Mouse (Mus musculus): ENCODE data around the gene Foxk1.

Gene Foxk1

DNA sequence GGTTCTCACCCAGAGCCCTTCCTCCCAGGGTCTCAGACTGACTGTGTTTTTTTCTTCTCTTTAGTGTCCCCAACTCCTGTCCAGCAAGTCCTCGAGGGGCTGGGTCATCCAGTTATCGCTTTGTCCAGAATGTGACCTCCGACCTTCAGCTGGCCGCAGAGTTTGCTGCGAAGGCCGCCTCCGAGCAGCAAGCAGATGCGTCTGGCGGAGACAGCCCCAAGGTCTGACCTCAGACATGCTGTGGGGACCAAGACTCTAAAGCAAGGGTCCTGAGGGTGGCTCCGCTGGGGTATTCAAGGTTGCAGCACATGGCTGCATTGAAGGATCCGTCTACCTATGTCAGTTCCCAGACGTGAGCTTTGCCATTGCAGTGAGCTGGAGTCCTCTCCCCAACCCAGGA lies 47.3 kb downstream of the Foxk1 start:
- no peak for DNase-seq

DNA sequence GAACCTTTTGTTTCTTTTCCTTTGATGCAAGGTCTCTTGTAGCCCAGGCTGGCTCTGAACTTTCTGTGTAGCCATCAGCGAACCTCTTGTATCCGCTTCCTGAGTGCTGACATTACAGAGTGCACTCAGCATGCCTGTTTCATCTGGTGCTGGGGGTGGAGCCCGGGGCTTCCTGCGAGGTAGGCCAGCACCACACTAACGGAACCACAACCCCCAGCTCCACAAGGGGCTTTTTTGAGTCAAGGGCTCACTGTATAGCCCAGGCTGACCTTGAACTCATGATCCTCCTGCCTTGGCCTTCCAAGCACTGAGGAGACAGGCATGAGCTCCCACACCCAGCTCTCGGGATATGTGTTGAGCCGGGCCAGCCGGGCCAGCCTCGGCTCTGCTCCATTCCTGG lies 49.5 kb downstream of the Foxk1 start:
- DNase-seq, result no peak

DNA sequence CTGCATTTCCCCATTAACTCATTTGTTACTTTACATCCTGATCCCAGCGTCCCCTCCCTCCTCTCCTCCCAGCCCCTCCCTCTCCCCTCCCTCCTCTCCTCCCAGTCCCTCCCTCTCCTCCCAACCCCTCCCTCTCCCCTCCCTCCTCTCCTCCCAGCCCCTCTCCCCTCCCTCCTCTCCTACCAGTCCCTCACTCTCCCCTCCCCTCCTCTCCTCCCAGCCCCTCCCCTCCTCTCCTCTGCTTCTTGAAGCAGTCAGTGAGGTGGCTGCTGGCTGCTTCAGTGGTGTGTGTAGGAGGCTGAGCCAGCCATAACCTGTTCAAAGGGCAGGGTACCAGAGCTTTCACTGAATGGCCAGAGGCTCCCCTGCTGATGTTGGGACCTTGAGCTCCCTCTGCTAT lies 50.5 kb downstream of the Foxk1 start:
- DNase-seq, result no peak

DNA sequence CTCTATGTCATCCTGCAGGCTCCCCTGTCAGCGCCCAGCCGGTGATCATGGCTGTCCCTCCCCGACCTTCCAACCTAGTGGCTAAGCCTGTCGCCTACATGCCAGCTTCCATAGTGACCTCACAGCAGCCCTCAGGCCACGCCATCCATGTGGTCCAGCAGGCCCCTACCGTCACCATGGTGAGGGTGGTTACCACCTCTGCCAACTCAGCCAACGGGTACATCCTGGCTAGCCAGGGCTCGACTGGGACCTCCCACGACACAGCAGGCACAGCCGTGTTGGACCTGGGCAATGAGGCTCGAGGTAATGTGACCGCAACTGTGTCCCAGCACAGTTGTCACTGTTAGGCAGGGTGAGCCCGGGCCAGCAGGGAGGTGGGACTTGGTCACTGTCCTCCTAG lies 52.4 kb downstream of the Foxk1 start:
- no peak for DNase-seq

DNA sequence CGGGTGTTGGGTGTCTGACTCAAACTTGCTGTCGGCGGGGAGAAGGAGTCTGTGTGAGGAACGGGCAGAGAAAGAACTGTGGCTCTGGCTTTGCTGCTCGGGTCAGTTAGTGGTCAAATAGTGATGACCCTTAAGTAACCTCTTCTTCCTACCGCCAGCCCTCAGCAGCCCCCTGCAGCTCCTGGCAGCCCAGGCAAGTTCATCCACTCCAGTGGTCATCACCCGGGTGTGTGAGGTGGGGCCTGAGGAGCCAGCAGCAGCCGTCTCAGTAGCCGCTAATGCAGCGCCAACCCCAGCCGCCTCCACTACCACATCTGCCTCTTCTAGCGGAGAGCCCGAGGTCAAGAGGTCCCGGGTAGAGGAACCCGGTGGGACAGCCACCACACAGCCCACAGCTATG lies 55.0 kb downstream of the Foxk1 start:
- no peak for DNase-seq

DNA sequence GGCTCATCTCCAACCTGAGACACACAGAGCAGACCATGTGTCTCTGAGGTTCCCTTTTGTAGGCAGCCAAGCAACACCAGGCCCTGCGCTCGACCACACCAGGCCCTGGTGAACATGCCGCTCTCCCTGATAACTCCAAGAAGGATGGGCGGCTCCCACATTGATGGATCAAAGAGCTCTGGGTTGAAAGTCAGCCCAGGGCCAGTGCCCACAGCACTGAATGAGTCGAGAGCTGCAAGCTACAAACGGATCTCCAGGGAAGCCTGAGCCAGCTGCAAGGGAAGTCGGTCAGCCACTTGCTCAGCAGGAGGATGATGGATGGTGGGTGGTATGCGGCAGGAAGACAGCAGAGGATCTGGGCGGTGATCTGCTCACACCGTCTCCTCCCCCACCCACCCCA lies 56.0 kb downstream of the Foxk1 start:
- no peak for DNase-seq

DNA sequence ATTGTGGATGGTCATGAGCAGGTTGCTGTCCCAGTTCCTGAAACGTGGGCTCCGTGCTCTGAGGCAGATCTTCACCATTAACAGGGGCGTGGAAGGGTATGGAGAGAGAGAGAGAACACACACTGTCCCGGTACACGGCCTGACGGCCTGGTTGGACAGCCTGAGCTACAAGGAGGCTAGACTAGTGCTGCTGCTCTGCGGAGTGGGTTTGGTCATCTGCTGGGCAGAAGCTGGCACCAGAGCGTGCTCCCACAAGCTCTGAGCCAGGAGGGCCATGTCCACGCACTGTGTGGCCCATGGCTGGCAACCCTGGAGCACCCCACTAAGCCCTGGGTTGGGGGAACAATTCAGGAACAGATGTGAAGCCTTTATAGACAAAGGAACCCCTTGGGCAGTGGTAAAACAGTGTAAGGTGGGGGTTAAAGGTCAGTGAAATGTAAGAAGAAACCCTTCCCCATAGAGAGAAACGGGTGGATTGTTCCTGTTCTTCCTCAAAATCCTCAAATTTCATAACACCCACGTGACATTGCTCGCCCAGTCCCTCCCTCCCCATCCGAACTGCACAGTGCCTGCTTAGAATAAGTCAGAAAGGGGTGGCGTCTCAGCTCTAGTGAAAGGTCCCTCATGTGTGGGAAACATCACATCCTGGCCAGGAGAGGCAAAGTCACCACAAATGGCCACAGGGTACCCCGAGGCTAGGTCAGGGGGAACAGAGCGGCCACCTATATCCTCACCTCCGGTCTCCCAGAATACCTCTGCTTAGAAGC lies 57.7 kb downstream of the Foxk1 start:
- no peak for DNase-seq

DNA sequence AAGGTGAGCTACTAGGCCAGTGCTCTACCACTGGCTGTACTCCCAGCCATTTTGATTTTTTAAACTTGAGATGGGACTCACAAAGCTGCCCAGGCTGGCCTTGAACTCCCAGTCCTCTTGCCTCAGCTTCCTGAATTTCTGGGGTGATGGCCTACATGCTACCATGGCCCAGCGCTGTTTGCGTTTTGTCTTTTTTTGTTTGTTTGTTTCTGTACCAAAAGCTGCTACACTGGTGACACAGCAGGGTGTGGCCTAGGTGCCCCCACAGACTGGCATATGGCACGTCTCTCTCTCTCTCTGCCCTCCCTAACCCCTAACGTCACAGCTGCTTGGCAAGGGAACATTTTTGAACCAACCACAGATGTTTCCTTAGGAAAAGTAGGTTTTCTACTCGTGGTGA lies 58.5 kb downstream of the Foxk1 start:
- DNase-seq, result no peak

DNA sequence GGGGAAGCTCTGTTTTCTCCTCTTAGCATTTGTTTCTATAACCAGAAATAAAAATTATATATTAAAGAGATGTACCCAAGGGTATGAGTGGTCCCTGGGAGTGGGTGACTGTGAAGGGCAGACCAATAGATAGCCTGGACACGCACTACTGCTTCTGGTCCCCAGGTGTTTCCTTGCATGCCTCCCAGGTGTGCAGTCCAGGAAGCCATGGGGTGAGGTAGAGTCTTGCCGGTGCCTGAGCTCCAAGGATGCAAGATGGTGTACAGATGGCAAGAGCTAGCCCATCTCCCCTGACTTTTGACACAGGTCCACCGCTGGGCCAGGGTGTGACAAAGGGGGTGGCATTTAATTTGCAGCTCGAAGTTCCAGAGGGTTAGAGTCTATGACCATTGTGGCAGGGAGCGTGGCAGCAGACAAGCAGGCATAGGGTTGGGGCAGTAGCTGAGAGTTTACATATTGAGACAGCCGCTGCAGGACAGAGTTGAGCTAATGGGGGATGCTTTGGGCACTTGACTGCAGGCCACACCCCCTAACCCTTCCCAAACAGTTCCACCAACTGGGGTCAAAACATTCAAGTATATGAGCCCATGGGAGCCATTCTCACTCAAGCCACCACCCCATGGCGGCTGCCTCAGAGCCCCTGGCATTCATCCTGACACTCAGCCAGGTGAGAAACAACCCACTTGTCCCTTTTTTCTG lies 60.8 kb downstream of the Foxk1 start:
- DNase-seq, result no peak

DNA sequence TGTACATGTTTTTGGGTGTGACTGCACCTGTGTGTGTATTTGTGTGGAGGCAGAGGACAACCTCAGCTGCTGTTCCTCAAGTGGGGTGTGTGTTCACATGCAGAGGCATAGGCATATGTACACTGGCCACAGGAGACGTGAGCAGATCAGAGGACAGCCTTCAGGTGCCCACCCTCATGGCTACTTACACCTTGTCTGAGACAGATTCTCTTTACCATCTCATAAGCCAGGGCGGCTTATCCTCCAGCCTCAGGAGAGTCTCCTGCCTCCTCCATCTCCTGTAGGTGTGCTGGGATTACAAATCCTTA lies 61.3 kb downstream of the Foxk1 start:
- no peak for DNase-seq

DNA sequence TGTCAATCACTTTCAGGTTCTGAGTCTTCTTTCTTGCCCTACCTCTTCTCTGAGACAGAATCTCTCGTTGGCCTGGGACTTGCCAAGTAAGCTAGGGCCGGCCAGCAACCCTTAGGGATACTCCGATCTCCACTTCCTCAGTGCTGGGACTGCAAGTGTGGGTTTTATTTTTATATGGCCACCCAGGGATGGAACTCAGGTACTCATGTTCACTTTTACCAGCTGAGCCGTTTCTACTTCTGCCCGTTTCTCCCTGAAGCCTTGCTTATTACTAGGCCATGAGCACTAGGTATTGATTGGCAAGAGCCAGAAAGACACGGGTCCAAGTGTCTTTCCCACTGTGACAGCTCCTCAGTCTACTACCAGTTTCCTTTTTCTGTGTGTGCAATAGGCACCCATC lies 61.7 kb downstream of the Foxk1 start:
- no peak for DNase-seq

DNA sequence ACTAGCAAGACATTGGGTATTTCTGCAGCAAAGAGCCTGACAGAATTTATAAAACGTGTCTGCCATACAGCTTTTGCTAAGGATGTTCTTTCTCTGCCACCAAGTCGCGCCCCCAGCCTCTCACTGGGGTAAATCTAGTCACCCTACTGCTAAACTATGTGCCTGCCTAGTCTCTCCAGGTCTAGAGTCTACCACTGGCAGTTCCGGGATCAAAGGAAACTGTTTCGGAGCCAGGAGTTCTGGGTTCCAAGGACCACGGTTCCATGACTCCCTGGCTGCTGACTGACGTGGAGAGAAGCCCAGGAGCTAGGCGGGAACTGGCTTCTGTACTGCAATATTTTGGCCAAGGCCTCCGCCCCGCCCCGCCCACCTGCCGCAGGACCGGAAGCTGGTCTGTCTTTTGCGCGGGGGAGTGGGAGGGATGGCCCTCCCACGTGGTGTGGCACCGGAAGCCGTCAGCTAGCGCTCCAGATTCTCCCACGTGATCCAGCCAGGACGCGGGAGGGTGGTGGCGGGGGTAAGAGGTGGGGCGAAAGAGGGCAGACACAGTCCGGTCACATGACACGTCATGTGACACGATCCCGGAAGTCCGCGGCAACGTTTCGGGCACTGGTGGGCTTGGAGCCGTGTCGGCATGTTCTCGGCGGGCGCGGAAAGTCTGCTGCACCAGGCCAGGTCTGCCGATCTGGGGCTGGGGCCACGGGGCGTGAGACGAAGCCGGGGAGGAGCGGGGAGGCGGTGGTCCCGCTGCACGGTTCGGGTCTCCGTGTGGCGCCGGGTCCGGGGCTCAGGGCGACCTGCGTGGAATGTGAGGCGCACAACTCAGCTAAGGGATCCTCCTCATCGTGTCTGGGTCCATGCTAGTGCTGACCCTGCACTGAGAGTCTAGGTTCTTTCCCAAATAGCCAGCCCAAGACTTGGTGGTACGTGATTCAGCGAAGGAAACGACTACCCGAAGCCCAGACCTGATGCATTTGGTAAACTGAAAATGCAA lies 62.5 kb downstream of the Foxk1 start, which contains the start of gene Ap5z1:
Gene Ap5z1 (plus strand): TSS at position 484 of the 994 bp plus-strand sequence.
- peak; percentile 89 to 95 for DNase-seq

DNA sequence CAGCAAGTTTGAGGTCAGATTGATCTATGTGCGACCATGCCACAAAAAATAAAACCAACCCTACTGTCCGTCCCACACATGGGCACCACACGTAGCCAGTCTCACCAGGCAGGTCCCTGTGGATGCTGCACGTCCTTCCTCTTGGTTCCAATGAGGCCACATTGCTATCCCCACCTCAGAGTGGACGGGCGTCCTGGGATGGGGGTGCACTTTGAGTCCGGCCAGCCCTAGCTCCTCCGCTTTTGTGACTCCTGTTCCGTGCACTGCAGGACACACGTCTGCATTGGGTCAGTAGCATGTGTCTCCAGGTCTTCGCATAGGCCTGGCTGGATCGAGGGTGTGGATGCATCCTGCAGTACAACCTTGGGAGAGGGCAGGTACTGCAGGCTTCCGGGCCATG lies 67.1 kb downstream of the Foxk1 start:
- DNase-seq, result no peak

DNA sequence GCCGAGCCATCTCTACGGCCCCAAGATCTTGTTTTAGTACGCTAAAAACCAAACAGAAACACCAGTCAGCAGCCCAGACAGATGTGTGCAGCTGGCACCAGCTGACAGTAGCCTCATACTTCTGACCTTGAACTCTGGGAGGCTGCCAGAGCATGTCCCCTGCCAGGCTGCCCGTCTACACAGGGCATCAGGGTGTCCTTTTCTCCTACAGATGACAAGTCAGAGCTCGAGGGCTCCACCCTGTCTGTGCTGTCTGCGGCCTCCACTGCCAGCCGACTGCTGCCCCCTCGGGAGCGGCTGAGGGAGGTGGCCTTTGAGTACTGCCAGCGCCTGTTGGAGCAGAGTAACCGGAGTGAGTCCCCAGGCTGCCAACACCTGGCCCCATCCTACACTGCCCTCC lies 68.5 kb downstream of the Foxk1 start:
- no peak for DNase-seq

DNA sequence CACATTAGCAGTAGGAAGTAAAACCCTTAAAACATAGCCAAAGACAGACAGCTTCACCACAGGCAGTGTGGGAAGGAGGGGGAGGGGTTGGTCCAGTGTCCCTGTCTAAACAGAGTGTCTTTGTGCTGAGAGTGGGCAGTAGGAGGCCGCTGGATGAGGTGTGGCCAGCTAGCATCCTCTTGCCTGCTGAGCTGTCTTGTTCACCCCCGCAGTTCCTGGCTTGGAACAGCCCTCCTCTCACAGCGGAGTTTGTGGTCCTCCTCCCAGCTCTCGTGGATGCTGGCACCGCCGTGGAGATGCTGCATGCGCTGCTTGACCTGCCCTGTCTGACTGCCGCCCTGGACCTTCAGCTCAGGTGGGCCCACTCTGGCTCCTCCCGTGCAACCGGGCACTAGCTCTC lies 72.4 kb downstream of the Foxk1 start:
- peak in 1 of 2 experiments; percentile 34 for DNase-seq

DNA sequence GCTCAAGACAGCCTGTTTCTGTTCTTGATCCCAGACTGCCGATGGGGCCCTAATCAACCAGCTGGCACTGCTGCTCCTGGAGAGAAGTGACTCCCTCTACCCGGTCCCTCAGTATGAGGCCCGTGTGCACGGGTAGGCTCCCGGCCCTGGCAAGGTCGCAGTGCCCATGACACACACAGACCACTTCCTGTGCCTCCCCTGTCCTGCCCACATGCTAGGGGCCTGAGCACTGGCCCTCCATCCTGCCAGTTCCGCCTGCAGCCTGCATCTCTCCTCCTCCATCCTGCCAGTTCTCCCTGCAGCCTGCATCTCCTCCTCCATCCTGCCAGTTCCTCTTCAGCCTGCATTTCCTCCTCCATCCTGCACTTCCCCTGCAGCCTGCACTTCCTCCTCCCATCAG lies 74.4 kb downstream of the Foxk1 start:
- DNase-seq, result no peak

DNA sequence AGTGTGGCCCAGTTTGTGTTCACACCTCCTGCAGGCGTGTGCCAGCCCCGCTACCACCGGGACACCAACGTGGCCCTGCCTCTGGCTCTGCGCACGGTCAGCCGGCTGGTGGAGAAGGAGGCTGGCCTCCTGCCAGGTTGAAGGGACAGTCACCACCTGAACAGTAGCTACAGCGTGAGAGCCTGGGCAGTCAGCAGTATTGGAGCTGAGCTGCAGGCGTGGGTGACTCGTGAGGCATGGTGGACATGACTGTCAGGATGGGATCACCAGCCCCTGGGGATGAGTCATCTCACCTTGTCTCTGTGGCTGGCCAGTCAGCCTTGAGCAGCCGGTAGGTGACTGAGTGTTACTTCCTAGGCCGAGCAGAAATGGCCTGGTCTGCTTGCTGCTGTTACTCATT lies 76.0 kb downstream of the Foxk1 start:
- peak; percentile 60 to 73 for DNase-seq

DNA sequence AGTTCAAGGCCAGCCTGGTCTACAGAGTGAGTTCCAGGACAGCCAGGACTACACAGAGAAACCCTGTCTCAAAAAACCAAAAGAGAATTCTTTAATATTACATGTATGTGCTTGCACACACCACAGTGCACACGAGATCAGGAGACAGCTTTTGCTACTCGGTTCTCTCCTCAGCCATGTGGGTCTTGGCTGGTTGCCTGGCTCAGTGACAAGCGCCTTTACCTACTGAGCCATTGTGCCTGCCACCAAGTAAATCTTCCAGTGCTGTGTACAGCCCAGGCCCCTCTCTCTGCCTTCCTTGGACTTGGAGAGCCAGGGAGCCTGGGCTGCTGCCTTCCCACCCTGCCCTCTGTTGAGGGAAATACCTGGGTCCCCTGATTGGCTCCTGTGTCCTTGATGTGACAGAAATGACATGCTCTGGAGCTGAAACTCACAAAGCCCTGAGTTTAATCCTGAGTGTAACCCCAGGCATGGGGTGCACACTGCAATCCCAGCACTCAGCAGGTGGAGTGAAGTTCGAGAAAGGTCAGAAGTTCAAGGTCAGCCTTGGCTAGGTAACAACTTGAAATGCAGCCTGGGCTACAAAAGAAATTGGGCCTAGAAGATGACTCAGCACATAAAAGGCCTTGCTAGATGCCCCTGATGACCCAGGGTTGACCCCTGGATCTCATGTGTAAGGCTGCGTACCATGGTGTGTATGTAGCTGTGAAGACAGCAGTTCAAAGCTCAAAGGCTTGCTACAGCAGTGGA lies 76.7 kb downstream of the Foxk1 start:
- no peak for DNase-seq

DNA sequence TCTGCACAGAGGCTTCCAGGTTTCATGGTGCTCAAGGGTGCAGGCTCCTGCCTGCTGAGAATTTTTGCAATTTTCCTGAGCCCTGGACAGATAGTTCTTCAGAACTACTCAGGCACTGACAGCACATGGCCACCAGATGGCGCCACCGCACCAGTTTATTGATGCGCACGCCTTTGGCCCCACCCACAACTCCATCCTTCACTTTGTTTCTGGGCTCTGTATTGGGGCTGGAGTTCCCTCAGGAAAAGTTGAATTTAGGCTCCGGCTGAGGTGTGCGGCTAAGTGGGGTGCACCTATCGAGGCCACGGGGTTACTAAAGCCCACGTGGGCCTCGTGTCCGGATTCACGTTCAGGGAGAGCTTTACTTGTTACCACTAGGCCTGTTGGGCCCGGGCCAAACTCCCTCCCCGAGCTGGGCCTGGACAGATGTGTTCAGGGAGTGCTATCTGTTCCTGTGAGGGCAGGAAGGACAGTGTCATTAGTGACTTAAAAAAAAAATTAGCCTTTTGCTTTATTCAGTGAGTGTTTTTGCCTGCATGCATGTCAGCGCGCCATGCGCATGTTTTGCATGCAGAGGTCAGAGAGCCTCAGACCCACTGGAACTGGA lies 77.6 kb downstream of the Foxk1 start:
- peak; percentile 81 to 91 for DNase-seq

DNA sequence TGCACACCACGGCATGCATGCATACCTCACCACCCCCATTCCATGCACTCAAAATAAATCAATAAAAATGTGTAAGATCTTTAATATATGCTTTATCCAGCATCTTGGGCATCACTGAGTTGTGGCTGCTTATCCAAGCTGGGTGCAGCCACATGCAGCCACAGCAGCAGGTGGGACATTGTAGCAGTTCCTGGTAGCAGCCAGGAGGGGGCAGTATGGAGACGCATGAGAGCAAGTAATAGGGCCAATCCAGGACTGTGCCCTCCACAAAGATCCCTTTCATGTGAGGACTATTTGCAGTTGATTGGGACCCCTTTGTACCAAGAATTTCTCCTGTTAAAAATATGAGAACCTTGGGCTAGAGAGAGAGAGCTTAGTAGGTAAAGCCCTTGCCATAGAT lies 81.2 kb downstream of the Foxk1 start:
- peak; percentile 57 to 61 for DNase-seq

DNA sequence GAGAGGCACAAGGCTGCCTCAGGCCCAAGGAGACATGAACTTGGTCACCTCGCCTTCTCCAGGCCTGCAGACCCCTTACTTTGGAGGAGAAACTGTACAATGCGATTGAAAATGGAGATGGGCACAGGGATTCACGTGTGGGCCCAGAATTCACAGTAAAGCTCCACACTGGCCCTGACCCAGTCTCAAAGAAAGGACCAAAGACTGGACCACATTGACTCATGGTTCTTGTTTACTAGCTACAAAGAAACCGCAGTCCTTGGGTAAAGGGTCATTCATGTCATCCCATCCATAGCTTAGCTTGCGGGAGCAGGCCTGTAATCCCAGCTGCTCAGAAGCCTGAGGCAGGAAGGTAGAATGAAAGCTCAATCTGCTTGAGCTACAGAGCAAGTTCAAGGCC lies 82.3 kb downstream of the Foxk1 start:
- no peak for DNase-seq

DNA sequence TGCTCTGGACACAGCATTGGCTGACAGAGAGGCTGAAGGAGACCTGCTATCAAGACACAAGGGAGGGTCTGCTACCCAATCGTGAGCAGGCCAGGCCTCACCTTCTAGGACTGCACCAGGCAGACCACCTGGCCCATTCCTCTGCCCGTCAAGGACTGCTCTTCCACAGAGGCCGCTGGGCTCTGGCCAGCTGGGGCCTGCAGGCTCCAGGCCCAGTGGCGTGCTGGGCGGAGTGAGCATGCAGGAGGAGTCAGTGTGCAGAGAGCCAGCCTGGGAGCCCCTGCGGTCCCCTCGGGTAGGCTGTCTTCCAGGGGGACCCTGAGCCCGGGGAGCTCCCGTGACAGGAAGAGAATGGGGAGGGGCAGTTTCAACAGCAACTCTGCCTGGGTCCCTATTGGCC lies 85.4 kb downstream of the Foxk1 start:
- DNase-seq, result no peak

All from cerebellum, adult 18-20 months (tissue).